Mouse (Mus musculus) gastrocnemius, postnatal 36 days (tissue): ENCODE results near the gene Cyb561a3. TPM values are rescaled to one million over a fixed set of nuclear protein-coding genes. Genes with fewer than 3 reads are reported as not detected.
"Not testable (repeated sequence)": the region's sequence is repeated elsewhere in the genome, so short reads cannot be mapped to it uniquely, and the experiment has no call there.

Experiments used
- DNase-seq, 2 experiments: peaks; one replicate each; pipeline ENCODE4 v3.0.0; 2022
- intact Hi-C: fragments of 180-260 bp; cut with DNase I; formaldehyde crosslinking; loops from one replicate; pipeline ENCODE4 v1.15.1; 2025
- long read RNA-seq, 2 experiments: library from polyadenylated mRNA; stranded (forward); transcript quantifications; one replicate each; pipeline ENCODE4 v2.0.0; 2021
- total RNA-seq, 2 experiments: library from RNA; stranded (reverse); gene quantifications; 2 replicates each; pipeline ENCODE4 v1.2.3; 2021

Gene Cyb561a3
- 1 to 10 TPM; 5.4 to 5.8 TPM for total RNA-seq
- long read RNA-seq, experiment 1, partial matches to known transcripts: 0 of 11 reads
- long read RNA-seq, experiment 1, other reads (novel, unspliced or antisense): 10 of 11 reads
- long read RNA-seq, experiment 2, transcript Cyb561a3-201 (7 exons, 1,474 nt): major isoform, 6 of 19 reads
- long read RNA-seq, experiment 2, partial matches to known transcripts: 0 of 19 reads
- long read RNA-seq, experiment 2, other reads (novel, unspliced or antisense): 10 of 19 reads

DNA sequence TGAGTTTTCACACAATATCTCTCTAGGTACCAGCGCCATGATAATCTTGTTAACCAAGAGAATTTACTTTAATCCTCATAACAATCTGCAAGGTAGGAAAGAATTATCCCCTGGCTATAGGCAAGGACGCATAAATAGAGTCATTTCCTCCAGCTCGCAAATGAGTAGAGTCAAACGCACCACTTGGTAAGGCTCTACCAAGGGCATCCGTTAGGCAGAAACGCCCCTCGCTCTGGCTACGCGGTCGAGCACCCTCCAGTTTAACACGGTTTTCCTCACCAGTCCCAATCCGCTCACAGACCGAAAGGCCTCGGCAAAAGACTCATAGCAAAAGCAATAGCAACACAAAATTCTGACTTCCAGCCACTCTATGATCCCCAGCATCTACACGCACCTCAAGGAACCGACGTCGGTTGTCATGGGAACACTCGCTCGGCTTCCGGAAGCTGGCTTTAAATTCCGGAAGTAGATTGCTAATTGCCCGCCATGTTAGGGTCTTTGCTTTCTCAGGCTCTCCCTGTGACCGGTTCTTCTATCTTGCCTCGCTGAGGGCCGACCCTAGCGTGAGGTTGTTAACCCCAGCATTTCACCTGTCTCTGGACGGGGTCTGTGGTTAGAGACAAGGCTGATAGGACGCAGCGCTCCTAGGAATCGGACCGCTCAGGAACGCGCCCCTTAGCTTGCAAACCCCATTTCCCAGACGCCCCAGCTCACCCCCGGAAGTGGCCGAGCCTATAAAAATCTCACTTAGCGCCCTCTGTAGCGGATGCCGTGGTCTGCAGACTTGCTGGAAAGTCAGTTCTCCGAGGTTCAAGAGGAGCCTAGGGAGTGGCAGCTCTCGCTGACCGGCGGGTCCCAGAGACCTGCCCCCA, at the start of gene Cyb561a3, which contains the start of gene Tmem138:
TSS of gene Cyb561a3 (plus strand) at position 483 of the 872 bp plus-strand sequence.
TSS of gene Tmem138 (minus strand) at position 673 of the 872 bp plus-strand sequence.
- DNase-seq: peak; percentile 89 to 92
- intact Hi-C loops: no loop called here

DNA sequence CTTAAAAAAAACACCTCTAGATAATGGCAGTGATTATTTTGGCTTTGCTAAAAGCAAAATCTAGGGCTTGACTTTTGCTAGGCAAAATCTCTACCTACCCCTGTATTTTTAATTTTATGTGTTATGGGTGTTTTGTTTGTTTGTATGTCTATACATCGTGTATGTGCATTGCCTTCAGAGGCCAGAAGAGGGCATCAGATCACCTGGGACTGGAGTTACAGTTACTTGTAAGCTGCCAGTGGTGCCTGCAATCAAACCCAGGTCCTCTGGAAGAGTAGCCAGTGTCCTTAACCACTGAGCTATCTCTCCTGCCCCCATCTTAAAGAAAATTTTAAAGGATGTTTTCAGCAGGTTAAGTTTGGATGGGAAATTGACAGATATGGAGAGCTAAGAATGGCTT, 46.9 kb upstream of the Cyb561a3 start:
- intact Hi-C loops: no loop called here
- DNase-seq: no peak

DNA sequence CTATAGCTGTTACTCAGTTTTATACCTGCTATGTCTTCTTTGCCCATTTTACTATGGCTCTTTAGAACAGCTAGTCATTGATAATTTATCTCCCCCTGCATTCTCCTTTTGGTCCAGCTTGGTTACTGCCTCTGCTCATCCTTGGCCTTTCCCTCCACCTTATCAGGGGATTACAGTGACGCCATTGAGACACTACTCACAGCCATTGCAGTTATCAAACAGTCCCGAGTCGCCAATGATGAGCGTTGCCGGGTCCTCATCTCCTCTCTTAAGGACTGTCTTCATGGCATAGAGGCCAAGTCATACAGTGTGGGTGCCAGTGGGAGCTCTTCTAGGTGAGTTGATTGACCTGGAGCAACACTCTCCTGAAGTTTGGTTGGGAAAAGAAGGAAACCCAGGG, 37.5 kb upstream of the Cyb561a3 start:
- intact Hi-C loops: no loop called here
- DNase-seq: no peak

DNA sequence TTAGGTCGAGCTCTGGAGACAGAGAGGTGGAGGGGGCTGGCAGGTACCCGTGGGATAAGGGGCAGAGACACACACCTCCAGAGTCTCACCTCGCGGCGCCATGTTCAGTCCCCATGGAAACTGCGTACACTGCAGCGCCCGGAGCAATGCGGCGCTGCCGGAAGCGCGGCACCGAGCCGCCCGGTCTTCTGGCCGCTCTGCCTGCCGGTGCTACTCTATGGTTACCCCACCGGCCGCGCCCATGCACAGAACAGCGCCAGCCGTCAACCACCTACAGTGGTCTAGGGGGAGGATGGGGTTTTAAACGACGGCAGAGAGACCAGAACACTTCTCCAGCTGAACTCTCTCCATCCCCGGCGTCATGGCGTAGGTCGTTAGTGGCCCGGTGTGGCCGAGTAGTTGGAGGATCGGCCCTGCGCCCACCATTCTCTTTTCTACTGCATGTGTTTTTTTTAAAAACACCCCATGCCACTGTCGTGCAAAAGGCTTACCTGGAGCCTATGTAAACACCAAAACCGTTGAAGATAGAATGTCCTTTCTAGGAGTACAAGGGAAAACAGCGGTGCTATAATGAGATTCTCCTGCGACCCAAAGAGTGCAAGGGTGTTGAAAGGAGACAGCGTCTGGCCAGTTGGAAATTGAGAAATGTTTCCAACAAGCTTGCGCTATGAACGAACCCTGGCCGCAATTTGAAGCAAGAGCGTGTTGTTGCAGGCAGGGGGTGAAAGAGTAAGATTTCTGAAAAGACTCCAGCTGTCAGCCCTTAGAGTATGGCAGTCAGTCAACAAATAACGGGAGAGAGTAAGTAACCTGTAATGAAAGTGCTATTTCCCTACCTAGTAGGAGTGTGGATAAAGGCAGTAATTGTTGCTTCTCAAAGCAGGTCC, 21.1 kb upstream of the Cyb561a3 start, which contains the start of gene Tmem216:
TSS of gene Tmem216 (minus strand) at position 615 of the 887 bp plus-strand sequence.
- intact Hi-C loops: loop anchor here (5.0 kb wide), 1 partner anchor 46 kb away; no protein-coding TSS in a partner anchor
- peak; percentile 76 to 79 for DNase-seq

DNA sequence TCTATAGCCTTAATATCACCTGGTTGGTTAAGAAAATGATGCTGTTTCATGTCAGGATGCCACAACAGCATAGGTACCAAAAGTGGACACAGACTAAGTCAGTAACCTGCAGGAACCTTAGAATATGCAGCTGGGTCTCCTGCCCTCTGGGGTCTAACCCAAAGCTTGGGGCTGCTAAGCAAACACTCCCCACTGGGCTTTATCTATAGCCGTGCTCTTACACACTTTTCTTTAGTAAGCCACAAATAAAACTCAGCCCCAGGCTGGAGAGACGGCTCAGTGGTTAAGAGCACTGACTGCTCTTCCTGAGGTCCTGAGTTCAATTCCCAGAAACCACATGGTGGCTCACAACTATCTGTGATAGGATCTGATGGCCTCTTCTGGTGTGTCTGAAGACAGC, 20.0 kb upstream of the Cyb561a3 start:
- no peak for DNase-seq
- intact Hi-C loops: loop anchor here (5.0 kb wide), 1 partner anchor 45 kb away; no protein-coding TSS in a partner anchor

DNA sequence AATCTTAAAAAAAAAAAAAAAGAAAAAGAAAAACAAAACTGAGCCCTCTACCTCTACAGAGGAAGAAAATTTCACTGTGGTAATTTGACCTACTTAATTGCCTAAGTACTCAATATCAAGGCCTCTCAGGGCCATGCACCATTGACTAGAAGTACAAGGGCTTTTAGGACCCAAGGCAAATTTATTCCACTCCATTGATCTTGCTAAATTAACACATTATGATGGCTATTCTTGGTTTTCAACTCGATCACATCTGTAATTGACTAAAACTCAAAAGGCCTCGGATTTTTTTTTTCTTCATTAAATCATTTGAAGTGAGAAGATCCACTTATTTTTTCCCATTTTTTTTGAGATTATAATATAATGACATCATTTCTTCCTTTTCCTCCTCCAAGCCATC, 19.5 kb upstream of the Cyb561a3 start:
- DNase-seq: no peak
- intact Hi-C loops: loop anchor here (5.0 kb wide), 1 partner anchor 45 kb away; no protein-coding TSS in a partner anchor

DNA sequence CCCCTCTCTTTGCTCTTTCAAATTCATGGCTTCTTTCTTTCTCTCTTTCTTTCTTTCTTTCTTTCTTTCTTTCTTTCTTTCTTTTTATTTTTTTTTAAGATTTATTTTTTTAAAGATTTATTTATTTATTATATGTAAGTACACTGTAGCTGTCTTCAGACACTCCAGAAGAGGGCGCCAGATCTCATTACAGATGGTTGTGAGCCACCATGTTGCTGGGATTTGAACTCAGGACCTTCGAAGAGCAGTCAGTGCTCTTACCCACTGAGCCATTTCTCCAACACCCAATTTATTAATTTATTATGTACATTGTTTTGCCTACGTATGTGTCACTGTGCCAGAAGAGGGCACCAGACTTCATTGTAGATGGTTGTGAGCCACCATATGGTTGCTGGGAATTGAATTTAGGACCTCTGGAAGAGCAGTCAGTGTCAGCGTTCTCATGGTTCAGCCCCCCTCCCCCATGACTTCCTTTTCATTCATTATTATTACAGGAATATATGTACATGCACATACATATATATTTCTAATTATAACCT, 19.1 kb upstream of the Cyb561a3 start:
- intact Hi-C loops: loop anchor here (5.0 kb wide), 1 partner anchor 44 kb away; no protein-coding TSS in a partner anchor

DNA sequence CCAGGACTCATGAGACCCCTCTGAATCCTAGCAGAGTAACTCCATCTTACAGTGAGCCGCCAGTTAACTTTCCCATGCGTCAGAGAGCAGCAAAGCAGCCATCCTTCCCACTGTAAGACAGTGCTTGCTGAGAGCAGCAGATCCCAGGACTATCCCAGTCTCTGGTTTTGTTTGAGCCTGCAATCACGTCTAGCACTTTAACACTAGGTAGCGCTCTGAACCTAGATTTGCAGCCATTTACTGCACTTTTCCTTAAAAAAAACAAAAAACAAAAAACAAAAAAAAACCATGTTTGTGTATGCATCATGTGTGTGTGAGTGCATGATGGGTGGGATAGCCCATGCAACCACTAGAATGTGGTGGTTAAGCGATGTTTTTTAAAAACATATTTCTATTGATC, 16.9 kb upstream of the Cyb561a3 start:
- DNase-seq: no peak
- intact Hi-C loops: no loop called here

More for the DNA sequence above, 19.1 kb upstream of the Cyb561a3 start:
- not testable (repeated sequence) for DNase-seq

DNA sequence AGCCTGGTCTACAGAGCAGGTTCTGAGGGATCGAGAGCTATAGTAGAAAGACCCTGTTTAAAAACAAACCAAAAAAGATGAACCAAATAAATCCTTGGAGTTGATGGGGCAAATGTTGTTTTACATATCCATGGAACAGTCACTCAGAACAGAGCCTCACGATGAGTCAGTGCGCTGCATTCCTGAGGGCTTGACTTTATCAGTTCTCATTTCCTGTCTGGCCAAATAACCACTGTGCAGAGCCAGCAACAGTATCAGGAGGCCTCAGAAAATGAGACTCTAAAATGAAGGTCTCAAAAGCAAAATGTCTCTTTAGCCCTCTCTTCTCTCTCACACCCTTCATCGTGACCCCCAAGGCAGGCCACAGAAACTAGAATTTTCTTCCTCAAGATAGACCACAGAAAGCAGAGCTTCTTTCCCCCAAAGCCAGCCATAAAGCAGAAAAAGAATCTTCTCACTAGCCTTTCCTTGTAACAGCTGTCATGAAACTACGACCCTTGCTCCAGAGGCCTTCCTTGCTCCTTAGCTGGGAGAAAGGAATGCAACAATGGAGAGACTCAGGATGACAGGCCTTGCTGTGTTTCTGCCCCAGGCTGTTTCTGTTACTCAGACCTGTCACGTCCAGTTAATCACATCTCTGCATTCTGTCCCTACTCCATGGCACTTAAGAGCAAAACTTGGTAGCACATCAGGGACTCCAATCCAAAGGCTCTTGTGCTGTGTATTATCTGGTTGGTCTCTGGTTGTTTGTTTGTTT, 15.2 kb upstream of the Cyb561a3 start:
- intact Hi-C loops: no loop called here
- DNase-seq: no peak

DNA sequence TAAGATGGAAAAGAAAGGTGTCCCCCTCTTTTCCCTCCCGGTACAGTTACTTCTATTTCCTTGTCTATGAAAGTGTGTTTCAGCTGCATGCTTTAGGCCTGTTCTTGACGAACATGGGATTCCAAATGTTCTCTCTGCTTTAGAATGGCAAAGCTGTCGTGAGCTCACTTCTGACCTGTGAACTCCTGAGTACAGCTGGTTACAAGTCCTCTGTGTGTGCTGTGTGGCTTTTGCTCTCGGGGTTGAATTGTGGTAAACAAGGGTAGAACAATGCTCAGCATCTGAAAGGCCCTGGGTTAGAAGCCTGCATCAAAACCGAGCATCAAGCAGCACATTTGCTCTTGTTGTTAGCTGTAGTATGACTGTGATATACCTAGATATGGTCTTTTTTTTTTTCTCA, 14.6 kb upstream of the Cyb561a3 start:
- intact Hi-C loops: no loop called here
- no peak for DNase-seq

DNA sequence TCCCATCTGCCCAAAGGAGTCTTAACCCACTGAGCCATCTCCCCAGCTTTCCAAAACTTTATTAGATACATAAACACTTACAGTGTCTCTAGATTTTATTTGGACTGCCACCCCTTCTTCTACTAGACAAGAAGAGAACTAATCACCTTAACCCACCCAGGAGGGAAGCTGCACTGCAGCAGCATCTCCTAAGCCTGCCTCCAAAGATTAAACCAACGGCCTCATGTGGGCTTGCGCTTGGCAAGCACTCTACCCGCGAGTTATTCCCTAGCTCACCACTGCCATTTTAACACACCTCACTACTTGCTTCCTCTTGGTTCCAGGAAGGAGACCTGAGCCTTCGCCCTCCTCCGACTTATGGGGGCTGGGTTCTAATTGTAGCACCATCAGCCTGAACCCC, 12.7 kb upstream of the Cyb561a3 start:
- DNase-seq: no peak
- intact Hi-C loops: no loop called here

DNA sequence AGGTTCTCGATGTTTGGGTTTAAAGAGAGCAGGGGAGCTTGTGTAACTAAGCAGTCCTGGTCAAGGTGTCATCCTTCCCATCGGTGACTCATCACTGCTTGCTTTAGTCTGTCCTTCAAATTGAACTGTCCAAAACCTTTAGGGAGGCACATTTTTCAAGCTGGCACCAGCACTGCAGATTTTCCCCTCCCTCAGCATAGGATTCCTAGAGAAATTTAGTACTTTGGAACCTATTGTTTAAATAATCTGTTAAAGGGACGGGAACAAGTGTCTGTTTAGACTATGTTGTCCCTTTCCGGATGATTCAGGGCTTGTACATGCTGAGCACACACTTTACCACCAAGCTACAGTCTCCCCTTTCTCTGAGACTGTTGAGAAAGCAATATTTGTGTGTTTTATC, 11.8 kb upstream of the Cyb561a3 start:
- no peak for DNase-seq
- intact Hi-C loops: no loop called here

DNA sequence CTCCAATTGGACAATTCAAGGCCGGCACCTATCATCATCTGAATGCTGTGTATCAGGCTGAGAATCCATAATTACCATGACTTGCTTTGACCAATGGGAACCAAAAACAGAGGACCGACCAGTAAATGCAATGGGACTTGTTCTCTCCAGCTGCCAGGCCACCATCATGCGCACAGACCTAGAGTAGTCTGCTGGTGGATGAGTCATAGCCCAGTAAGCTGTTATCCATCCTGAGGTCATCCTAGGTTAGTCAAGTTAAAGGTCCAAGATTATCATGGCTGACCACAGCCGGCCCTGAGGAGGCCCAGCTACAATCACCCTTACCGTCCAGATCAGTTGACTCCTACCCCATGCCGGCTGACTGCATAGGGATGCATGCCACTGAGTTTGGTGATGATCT, 7.3 kb upstream of the Cyb561a3 start:
- intact Hi-C loops: no loop called here
- DNase-seq: no peak

DNA sequence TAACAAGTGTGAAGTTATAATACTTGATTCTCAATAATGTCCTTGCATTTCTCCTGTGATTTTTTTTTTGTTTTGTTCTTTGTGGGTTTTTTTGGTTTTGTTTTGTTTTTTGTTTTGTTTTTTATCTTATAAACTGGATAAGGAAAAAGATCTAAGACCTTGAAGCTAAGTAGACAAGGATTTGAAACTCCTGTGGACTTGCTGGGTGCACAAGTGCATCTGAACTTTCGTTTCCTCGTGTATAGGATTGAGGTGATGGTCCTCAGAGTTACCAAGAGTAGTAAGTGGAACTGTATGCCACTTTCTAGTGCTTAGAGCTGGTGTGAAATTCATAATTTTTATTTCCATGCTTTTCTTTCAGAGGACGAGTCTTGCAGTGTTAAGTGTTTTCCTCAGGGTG, 3.1 kb downstream of the Cyb561a3 start:
- DNase-seq: no peak
- intact Hi-C loops: no loop called here

DNA sequence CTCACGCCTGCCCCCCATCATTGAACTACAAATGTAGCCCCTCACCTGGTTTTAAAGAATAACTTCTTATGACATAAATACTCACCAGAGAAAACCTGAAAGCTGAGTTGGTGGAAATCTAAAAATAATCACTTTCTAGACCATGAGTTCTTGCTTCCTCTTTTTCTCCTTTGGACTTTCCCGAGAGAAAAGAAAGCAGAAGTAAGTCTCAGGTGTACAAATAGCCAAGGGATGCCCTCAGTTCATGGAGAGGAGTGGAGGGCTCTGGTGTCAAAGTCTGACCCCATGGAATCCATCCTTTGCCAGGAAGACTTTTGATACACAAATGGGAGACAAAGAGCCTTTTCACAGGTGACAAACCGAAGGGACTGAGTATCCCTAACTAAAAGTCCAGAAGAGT, 3.8 kb downstream of the Cyb561a3 start:
- intact Hi-C loops: no loop called here
- DNase-seq: no peak

DNA sequence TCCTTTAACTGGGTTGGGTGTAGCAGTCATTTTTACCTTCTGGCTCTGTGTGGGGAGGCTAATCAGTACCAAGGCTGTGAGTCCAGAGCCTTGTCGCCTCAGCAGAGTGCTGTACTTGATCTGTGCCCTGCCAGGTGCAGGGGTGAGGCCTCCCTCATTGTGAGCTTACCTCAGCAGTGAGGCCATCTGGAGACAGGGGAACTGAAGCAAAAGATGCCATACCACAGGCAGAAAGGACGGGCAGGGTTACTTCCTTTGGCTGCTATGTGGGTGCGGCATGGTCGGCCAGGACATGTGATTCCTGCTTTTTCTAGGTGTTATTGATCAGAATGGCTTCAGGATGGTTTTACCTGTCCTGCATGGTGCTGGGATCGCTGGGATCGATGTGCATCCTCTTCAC, 5.0 kb downstream of the Cyb561a3 start:
- intact Hi-C loops: no loop called here

DNA sequence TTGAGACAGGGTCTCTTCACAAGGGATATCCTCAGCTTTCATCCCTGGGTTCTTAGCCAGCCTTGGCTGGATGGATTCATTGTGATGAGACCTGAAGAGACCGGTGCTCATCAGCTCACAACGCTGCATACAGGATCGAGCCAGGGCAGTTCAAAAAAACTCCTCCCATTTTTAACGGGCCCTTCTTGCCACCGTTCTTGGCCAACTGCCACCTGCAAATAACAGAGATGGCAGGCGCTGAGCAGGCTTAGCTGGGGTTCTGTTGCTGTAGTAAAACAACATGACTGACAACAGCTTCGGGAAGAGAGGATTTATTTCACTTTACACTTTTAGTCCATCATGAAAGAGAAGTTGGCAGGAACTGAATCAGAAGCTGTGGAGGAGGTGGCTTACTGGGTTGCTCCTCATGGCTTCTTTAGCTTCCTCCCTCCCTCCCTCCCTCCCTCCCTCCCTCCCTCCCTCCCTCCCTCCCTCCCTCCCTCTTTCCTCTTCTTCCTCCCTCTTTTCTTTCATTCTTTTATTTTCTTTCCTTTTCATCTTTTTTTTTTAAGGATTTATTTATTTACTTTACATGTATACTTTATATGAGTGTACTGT, 6.7 kb downstream of the Cyb561a3 start:
- intact Hi-C loops: no loop called here
- no peak for DNase-seq

More for the DNA sequence above, 5.0 kb downstream of the Cyb561a3 start:
- DNase-seq: no peak

DNA sequence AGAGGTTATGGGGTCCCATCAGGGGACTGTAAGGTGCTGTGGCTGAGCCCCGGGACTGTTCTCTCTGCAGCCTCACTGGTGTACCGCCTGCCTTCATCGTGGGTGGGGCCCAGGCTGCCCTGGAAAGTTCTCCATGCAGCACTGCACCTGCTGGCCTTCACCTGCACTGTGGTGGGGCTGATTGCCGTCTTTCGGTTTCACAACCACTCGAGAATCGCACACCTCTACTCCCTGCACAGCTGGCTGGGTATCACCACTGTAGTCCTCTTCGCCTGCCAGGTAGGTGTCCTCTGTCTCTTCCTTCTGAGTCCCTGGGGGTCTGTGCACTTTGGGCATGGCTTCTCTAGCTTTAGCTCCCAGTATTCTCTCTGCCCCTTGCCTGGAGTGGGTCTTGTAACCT, 8.1 kb downstream of the Cyb561a3 start:
- intact Hi-C loops: no loop called here

DNA sequence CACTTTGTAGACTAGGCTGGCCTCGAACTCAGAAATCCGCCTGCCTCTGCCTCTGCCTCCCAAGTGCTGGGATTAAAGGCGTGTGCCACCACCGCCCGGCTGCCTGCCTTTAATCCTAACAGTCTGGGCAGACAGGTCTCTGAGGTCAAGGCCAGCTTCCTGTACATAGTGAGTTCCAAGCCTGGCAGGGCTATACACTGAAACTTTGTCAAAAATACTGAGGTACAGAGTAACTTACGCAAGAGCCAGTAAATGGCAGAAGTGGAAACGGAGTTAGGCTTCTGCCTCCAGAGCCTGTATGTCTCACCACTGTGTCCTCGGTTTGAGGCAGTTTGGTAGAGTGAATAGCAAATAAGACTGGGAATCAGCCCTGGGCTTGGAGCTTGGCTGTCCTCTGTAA, 10.3 kb downstream of the Cyb561a3 start:
- DNase-seq: no peak
- intact Hi-C loops: no loop called here

More for the DNA sequence above, 8.1 kb downstream of the Cyb561a3 start:
- DNase-seq: no peak
